Mouse (Mus musculus) heart, embryonic 15.5 days (tissue): ENCODE measurements around the gene Catsper3. TPM values are rescaled to one million over a fixed set of nuclear protein-coding genes. Genes with fewer than 3 reads are reported as not detected.

Experiments
- ATAC-seq: fragments of 200-750 bp; cut with Nextera tagmentation; replicated peaks from 2 replicates; pipeline ENCODE4 v1.8.0; 2017; ENCODE audit warnings: low read depth, moderate TSS enrichment; ENCODE audit not compliant: insufficient number of reproducible peaks, insufficient read depth, low FRiP score
- H3K27ac ChIP-seq: fragments of 300-500 bp; sonication (generic); 2 replicates; pipeline ENCODE4 v1.5.1; 2015; ENCODE audit warnings: mild to moderate bottlenecking, inconsistent platforms
- H3K27me3 ChIP-seq: fragments of 300-500 bp; sonication (generic); 2 replicates; pipeline ENCODE4 v1.6.1; 2015; ENCODE audit warnings: inconsistent platforms
- H3K36me3 ChIP-seq: fragments of 300-500 bp; sonication (generic); 2 replicates; pipeline ENCODE4 v1.6.1; 2015; ENCODE audit warnings: mild to moderate bottlenecking, inconsistent platforms
- H3K4me1 ChIP-seq: fragments of 300-500 bp; sonication (generic); replicated peaks from 2 replicates; pipeline ENCODE4 v1.6.1; 2015; ENCODE audit warnings: inconsistent platforms
- H3K4me2 ChIP-seq: fragments of 300-500 bp; sonication (generic); 2 replicates; pipeline ENCODE4 v1.6.1; 2015; ENCODE audit warnings: inconsistent platforms, mild to moderate bottlenecking, moderate library complexity
- H3K4me3 ChIP-seq: fragments of 300-500 bp; sonication (generic); 2 replicates; pipeline ENCODE4 v1.5.1; 2015; ENCODE audit warnings: mild to moderate bottlenecking, inconsistent platforms
- H3K9ac ChIP-seq: fragments of 300-500 bp; sonication (generic); 2 replicates; pipeline ENCODE4 v1.6.1; 2015; ENCODE audit warnings: mild to moderate bottlenecking, inconsistent platforms
- H3K9me3 ChIP-seq: fragments of 300-500 bp; sonication (generic); replicated peaks from 2 replicates; pipeline ENCODE4 v1.6.1; 2016; ENCODE audit warnings: inconsistent platforms
- WGBS: fragments of 180-500 bp; shearing (Covaris S2); methylation state at CpG from one replicate; pipeline ENCODE4 v1.1.7; 2015; ENCODE audit warnings: mixed read lengths; 5-methylcytosine and 5-hydroxymethylcytosine counted together
- polyA plus RNA-seq: library from polyadenylated mRNA; unstranded; fragments of >200 nt; fragmentation: Nextera tagmentation; extraction: Ambion mirVana; gene quantifications from 2 replicates; pipeline ENCODE4 v1.2.1, GENCODE M21; 2015

Gene Catsper3
- polyA plus RNA-seq: not detected in 2 replicates

DNA sequence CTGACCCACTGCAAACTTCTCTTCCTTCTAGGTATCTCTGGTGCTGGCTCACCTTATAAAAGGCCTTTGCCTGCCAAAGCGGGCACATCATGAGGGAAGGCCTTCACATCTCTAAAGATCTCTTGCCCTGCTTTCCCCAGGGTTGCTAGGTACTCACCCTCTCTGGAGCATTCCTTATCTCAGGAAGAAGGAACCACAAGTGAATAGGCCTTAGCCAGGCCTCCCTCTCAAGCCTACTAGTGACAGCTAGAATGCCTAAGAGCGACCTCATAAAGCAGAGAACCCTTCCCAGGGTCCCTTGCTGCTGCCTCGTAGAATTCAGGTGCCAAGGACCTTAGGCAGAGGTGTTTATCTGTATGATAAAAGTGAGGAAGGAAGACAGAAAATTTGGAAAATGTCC, at the start of gene Catsper3:
TSS of gene Catsper3 (plus strand) at position 301 of the 400 bp plus-strand sequence.
- 63% methylated on average over 3 of the region's 3 CpGs for WGBS
- no peak within 1 kb of the TSS for H3K9ac ChIP-seq
- H3K36me3 ChIP-seq: no peaks in the 10 kb centered on the region
- H3K4me2 ChIP-seq: no peak within 1 kb of the TSS
- no peaks in the 10 kb centered on the region for H3K27me3 ChIP-seq
- H3K9me3 ChIP-seq: no peaks in the 10 kb centered on the region
- no peak within 1 kb of the TSS for H3K4me3 ChIP-seq
- no peak within 1 kb of the TSS for H3K27ac ChIP-seq
- H3K4me1 ChIP-seq: no peaks in the 10 kb centered on the region
- ATAC-seq: no peak

DNA sequence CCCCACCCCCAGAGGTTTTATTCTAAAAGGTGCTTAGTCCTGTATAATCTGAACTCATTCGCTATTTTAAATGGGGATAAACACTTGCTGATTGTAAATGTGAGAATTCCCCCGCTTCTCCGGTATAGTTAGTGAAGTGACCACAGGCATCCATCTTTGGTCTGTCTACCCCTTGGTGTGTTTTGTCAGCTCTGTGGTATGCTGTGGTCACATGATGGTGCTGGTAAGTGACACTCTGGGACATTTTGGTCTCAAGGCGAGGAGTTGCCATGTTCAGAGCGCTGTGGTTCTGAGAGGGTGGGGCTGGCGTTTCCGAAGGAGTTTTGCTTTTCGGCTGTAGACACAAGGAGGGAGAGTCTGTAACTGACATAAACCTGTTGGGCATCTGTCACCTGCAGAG, 46.5 kb upstream of the Catsper3 start:
- Histone ChIP-seq H3K9ac (no peak overlapping the region), H3K4me2 (no peak overlapping the region), H3K36me3 (no peaks in the 10 kb centered on the region), H3K4me1 (no peaks in the 10 kb centered on the region), H3K27me3 (no peaks in the 10 kb centered on the region), H3K27ac (no peak overlapping the region), H3K9me3 (no peaks in the 10 kb centered on the region), H3K4me3 (no peak overlapping the region)
- 82% methylated on average over 8 of the region's 8 CpGs for WGBS
- no peak for ATAC-seq

DNA sequence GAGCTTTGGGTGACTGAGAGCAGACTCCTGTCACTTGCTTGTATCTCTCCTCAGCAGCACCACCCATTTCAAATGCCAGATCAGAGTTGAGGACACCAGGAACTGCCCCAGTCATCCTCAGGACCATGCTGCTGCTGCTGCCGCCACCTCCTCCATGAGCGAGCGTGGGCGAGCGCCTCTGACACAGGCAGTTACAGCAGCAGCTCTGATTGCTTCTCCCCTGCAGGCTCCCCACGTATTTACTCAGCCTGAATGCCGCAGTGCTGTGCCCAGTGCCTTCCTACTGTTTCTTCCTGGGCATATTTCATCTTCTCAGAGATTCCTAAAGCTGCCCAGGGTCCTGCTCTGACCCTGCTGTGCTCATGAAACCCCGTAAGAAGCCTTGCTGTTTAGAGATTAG, 42.1 kb upstream of the Catsper3 start:
- 59% methylated on average over 8 of the region's 8 CpGs for WGBS
- ATAC-seq: no peak
- no peak overlapping the region for H3K4me2 ChIP-seq

DNA sequence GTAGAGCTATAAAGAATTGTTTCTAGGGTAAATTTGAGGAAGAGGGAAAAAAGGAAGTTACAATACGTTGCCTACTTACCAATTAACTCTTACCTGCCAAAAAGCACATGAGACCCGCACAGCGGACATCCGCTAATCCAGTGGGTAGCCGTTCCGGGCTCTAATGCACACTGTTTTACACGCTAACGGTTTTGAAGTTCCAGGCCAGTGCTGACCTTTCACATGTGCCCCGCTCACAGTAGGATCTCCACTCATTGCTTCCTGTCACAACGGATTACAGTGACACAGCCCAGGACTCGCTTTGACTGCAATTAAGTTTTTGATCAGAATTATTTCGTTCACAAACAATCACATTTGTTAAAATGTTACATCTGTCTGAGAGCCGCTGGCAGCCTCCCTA, 30.0 kb upstream of the Catsper3 start:
- Histone ChIP-seq H3K9ac (no peak overlapping the region), H3K4me1 (peaks cover 6% of the 10 kb centered on the region), H3K27me3 (no peaks in the 10 kb centered on the region), H3K27ac (no peak overlapping the region), H3K36me3 (no peaks in the 10 kb centered on the region), H3K9me3 (no peaks in the 10 kb centered on the region), H3K4me3 (no peak overlapping the region), H3K4me2 (no peak overlapping the region)
- 73% methylated on average over 13 of the region's 13 CpGs for WGBS
- no peak for ATAC-seq

More for the DNA sequence above, 42.1 kb upstream of the Catsper3 start:
- Histone ChIP-seq H3K27ac (no peak overlapping the region), H3K36me3 (no peaks in the 10 kb centered on the region), H3K4me1 (no peaks in the 10 kb centered on the region), H3K4me3 (no peak overlapping the region), H3K27me3 (no peaks in the 10 kb centered on the region), H3K9me3 (no peaks in the 10 kb centered on the region), H3K9ac (no peak overlapping the region)

DNA sequence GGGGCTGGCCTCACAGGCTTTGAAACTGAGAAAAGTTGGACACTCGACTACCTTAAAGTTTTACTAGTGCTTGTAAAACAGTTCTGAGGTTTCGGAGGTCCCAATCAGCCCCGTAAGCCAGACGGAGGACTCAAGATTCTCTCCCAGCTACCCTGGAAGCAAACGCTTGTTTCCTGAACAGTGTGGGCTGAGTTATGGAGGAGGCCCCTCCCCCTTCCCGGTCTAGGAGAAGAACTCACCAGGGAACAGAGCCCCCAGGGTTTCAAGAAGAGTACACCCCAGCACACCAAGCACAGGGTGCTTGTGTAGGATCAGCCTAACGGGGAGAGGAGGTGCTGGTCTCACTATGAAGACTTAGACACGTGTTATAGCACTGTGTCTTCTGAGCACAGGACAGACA, 27.6 kb upstream of the Catsper3 start:
- H3K4me2 ChIP-seq: peak overlapping the region; percentile 36
- peaks cover 6% of the 10 kb centered on the region for H3K4me1 ChIP-seq
- no peaks in the 10 kb centered on the region for H3K9me3 ChIP-seq
- 0 out of 2 replicates have a peak overlapping the region, but pooled peaks have one; percentile 7 for H3K4me3 ChIP-seq
- no peak for ATAC-seq
- WGBS: 30% methylated on average over 8 of the region's 8 CpGs
- H3K27ac ChIP-seq: no peak overlapping the region
- no peaks in the 10 kb centered on the region for H3K36me3 ChIP-seq
- no peaks in the 10 kb centered on the region for H3K27me3 ChIP-seq
- 0 out of 2 replicates have a peak overlapping the region, but pooled peaks have one; percentile 15 for H3K9ac ChIP-seq

DNA sequence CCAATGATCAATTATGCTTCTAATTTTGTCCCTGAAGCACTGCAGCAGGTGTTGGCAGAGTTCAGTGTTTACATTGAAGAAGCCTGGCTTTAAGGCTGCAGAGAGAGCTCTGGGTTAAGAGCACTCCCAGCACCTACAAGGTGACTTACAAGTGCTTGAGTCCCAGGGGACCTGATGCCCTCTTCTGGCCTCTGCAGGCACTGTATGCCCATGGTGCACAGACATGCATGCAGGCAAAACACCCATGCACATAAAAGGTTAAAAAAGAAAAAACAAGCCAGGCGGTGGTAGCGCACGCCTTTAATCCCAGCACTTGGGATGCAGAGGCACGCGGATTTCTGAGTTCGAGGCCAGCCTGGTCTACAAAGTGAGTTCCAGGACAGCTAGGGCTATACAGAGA, 26.7 kb upstream of the Catsper3 start:
- H3K9ac ChIP-seq: no peak overlapping the region
- no peaks in the 10 kb centered on the region for H3K27me3 ChIP-seq
- no peak overlapping the region for H3K27ac ChIP-seq
- no peak for ATAC-seq
- WGBS: 85% methylated on average over 6 of the region's 6 CpGs
- no peak overlapping the region for H3K4me2 ChIP-seq
- no peak overlapping the region for H3K4me3 ChIP-seq
- no peaks in the 10 kb centered on the region for H3K36me3 ChIP-seq
- peaks cover 6% of the 10 kb centered on the region for H3K4me1 ChIP-seq
- no peaks in the 10 kb centered on the region for H3K9me3 ChIP-seq

DNA sequence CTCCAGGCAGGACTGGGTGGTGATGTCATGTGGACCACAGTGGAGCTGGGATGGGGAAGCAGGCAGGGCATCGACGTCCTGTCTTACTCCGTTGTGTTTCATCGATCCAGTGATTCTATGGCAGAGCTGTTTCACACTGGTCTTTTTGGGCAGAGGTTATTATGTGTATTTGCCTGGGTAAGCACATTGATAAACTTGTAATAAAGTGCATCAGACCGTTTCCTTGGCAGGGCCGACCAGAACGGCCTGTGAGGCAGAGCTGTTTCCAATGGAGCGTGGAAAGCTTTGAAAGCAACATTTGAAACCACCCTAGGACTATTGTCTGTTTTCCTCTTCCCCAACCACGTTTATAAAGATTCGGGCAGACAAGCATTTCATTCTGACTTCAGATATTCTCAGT, 23.8 kb upstream of the Catsper3 start:
- Histone ChIP-seq H3K4me3 (no peak overlapping the region), H3K27me3 (no peaks in the 10 kb centered on the region), H3K4me2 (peak overlapping the region; percentile 24; the same call in 1 of the 2 replicates), H3K9me3 (no peaks in the 10 kb centered on the region), H3K9ac (no peak overlapping the region), H3K36me3 (no peaks in the 10 kb centered on the region), H3K27ac (no peak overlapping the region), H3K4me1 (peaks cover 6% of the 10 kb centered on the region)
- ATAC-seq: no peak
- 60% methylated on average over 10 of the region's 10 CpGs for WGBS

DNA sequence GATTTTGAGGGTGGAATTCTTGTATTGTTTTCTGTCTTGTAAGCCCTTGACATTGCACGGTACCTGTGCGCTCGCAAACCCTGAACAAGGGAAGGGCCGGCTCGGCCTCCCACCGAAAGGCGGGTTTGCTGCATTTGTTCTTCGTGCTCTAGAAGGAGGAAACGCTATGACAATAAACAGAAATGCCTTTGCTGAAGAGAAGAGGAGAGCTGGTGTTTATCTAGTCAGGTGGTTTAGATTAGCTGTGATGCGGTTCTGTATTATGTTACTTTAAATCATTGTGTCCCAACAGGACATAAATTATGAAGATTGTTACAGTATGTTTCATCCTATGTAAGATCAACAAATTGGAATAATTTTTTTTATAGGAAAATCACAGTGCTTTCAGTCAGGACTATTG, 22.9 kb upstream of the Catsper3 start:
- WGBS: 75% methylated on average over 10 of the region's 10 CpGs
- Histone ChIP-seq H3K4me1 (peaks cover 4% of the 10 kb centered on the region), H3K27me3 (no peaks in the 10 kb centered on the region), H3K36me3 (no peaks in the 10 kb centered on the region), H3K9ac (no peak overlapping the region), H3K9me3 (no peaks in the 10 kb centered on the region), H3K27ac (no peak overlapping the region), H3K4me3 (no peak overlapping the region), H3K4me2 (no peak overlapping the region)
- no peak for ATAC-seq

DNA sequence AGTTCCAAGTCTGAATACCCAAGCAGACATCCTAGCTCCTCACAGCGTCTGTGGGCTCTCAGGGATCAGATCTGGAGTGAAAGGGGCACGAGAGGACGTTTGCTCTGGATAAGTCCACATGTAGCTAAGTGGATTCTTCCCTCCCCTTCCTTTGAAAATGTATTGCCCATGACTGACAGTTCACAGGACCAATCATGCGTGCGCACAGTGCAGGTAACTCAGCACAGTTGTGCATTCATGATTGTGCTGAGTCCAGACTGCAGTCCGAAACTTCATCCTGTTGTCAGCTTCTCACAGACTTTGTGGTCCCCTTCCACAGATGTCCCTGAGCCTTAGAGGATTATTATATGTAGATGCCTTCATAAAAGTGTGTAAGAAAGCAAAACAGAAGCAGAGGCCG, 10.0 kb upstream of the Catsper3 start:
- Histone ChIP-seq H3K4me2 (no peak overlapping the region), H3K27me3 (no peaks in the 10 kb centered on the region), H3K4me1 (0 out of 2 replicates have a peak, but pooled peaks cover 4% of the 10 kb centered on the region), H3K36me3 (no peaks in the 10 kb centered on the region), H3K9me3 (no peaks in the 10 kb centered on the region), H3K9ac (no peak overlapping the region), H3K4me3 (no peak overlapping the region), H3K27ac (no peak overlapping the region)
- no peak for ATAC-seq
- WGBS: 79% methylated on average over 7 of the region's 7 CpGs

DNA sequence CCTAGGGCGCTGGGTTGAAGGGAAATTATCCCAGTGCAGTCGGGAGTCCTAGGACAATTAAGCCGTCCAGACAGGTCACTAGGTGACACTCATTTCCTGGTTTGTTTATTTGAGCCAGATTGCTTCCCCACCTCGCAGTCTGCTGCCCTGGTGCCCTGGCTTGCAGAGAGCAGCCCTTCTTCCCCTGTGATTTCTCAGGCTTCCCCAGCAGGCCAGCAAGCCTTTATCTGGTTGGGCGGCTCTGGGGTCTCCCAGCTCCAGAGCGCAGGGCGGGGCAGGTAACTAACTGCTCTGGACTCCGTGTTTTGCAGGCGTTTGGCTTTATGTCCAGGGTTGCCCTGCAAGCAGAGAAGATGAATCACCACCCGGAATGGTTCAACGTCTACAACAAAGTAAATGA, 9.3 kb upstream of the Catsper3 start:
- Histone ChIP-seq H3K4me3 (no peak overlapping the region), H3K9me3 (no peaks in the 10 kb centered on the region), H3K9ac (no peak overlapping the region), H3K27me3 (no peaks in the 10 kb centered on the region), H3K36me3 (no peaks in the 10 kb centered on the region), H3K4me2 (no peak overlapping the region), H3K27ac (no peak overlapping the region), H3K4me1 (0 out of 2 replicates have a peak, but pooled peaks cover 4% of the 10 kb centered on the region)
- 31% methylated on average over 11 of the region's 11 CpGs for WGBS
- no peak for ATAC-seq

DNA sequence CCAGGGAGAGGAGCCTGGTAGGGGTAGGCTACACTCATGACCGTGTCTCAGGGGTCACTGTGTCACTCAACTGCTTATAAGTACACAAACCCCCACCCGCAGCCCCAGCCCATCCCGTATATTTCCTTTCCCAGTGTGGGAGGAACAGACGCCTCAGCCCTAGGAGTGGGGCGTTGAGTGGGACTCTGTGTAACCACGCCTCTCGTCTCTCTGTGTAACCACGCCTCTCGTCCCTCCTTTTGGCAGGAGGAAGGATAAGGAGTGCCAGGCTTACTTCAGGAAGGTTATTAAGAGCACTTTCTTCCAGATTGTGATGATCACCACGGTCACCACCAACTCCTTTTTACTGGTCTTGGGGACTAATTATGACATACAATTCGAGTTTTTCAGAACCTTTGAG, 1.8 kb downstream of the Catsper3 start:
- H3K9me3 ChIP-seq: no peaks in the 10 kb centered on the region
- H3K4me3 ChIP-seq: no peak overlapping the region
- H3K27me3 ChIP-seq: no peaks in the 10 kb centered on the region
- H3K9ac ChIP-seq: no peak overlapping the region
- 63% methylated on average over 11 of the region's 11 CpGs for WGBS
- ATAC-seq: no peak
- no peaks in the 10 kb centered on the region for H3K4me1 ChIP-seq
- no peak overlapping the region for H3K27ac ChIP-seq
- no peak overlapping the region for H3K4me2 ChIP-seq
- H3K36me3 ChIP-seq: no peaks in the 10 kb centered on the region

DNA sequence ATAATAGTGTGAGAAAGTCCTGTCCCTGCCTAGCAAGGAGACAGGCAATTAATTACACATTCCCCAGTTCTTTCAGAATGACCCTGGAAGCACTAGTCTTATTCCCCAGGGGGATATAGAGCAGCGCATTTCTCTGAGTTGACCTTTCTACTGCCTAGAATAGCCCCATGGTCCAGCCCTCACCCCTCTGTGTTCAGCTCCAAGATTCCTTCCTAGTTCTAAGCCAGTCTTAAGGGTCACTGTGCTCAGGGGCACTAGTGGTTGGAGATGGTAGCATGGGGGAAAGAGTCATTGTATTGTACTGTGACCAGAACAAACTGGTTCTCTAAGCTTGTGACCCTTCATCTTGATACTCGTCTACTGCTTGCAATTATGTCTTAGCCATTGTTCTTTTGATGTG, 16.9 kb downstream of the Catsper3 start:
- 75% methylated on average over 2 of the region's 2 CpGs for WGBS
- Histone ChIP-seq H3K27me3 (no peaks in the 10 kb centered on the region; the same call in 1 of the 2 replicates), H3K9ac (no peak overlapping the region), H3K4me2 (no peak overlapping the region), H3K9me3 (peaks cover 4% of the 10 kb centered on the region; the same call in 1 of the 2 replicates), H3K4me1 (no peaks in the 10 kb centered on the region), H3K4me3 (no peak overlapping the region), H3K36me3 (no peaks in the 10 kb centered on the region), H3K27ac (no peak overlapping the region)
- ATAC-seq: no peak
